Mouse (Mus musculus): ENCODE results near the gene Pdzd9.

DNA sequence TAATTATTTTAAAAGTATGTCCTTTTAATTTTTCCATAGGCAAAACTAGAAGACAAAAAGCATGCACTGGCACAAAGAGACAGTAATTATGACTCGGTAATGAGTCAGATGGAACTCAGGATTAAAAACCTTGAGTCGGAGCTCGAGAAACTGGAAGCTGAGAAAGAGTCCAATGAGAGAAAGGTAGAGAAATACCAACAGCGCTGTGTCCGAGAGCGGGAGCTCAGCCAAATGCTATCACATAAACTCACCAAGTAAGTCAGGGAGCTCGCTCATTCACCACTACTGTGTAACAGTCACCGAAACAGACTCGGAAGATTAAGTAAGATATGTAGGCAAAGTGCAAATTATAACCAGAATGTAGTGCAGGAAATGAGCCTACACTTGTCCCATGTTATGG lies 49.3 kb downstream of the Pdzd9 start:
- TF ChIP-seq CTCF (IDR thresholded peaks at IDR 0.05; ENCODE audit: borderline replicate concordance, control insufficient read depth, extremely low read depth, insufficient read depth, low read length, poor library complexity) (no peak), POLR2A (IDR thresholded peaks at IDR 0.05; ENCODE audit: control insufficient read depth, extremely low read depth, insufficient read depth, low read length, poor library complexity) (no peak)

Data from thymus, adult 2 months (tissue).